Mouse (Mus musculus): ENCODE data around the gene Duox1. TPM values are rescaled to one million over a fixed set of nuclear protein-coding genes. Genes with fewer than 3 reads are reported as not detected.
A peak's percentile ranks its signal among the peaks of the same experiment; 100 is the strongest.

Gene Duox1
- total RNA-seq, 1 experiment, result 0.76 TPM

DNA sequence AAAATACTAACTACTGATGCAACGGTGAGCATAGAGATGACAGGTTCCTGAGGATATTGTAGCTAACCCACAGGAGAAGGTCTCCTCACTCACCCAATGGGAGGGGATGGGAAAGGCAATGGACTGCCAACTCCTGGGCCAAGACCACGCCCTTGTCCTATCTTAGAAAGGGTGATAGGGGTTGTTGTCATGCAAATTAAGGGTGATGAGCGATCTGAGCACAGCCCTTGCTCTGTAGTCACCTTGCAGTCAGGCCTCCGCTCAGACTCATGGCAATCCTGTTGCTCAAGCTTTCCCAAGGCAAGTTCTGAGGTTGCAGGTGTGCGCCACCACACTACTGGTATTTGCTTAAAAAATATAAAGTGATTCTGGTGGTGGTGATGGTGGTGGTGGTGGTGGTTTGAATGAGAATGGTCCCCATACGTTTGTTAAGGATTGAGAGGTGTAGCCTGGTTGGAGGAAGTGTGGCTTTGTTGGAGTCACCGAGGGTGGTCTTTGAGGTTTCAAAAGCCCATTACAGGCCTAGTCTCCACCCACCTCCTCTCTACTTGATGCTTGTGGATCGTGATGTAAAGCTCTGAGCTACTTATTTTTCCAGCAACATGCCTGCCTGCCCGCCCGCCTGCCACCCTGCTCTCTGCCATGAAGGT, 54.8 kb downstream of the Duox1 start:
- Histone ChIP-seq H3K4me3 (ENCODE audit: insufficient read depth in 1 of 2, low read depth in 1 of 2, low read length in 2 of 2, poor library complexity in 1 of 2, severe bottlenecking in 1 of 2) (peak overlapping the region; percentile 89 to 95), H3K9ac (ENCODE audit: insufficient read depth, low read depth, low read length, poor library complexity, severe bottlenecking) (no peak overlapping the region), H3K4me1 (ENCODE audit: control insufficient read depth in 2 of 2, insufficient read depth in 2 of 2, low read length in 2 of 2, poor library complexity in 1 of 2) (peaks cover 13 to 17% of the 10 kb centered on the region in 2 experiments), H3K9me3 (ENCODE audit: control insufficient read depth, insufficient read depth, low read depth, low read length) (no peaks in the 10 kb centered on the region), H3K27ac (ENCODE audit: insufficient read depth, low read depth, low read length, poor library complexity, severe bottlenecking) (peak overlapping the region; percentile 79), H3K36me3 (ENCODE audit: control insufficient read depth, insufficient read depth, low read length, poor library complexity, severe bottlenecking) (no peaks in the 10 kb centered on the region)
- peak; percentile 98 for DNase-seq (ENCODE audit: low read depth, low spot score)
- 0 out of 2 replicates have a peak, but pooled peaks have one; percentile 40 for TF ChIP-seq HCFC1 (IDR thresholded peaks at IDR 0.05; ENCODE audit: borderline replicate concordance, insufficient read depth, low read length)
- TF ChIP-seq MAFK (IDR thresholded peaks at IDR 0.05; ENCODE audit: insufficient read depth, low read depth, low read length), result no peak
- TF ChIP-seq CHD2 (IDR thresholded peaks at IDR 0.05; ENCODE audit: low read depth, low read length), result no peak
- no peak for TF ChIP-seq ZNF384 (IDR thresholded peaks at IDR 0.05; ENCODE audit: low read depth, low read length)
- in situ Hi-C loops (cut with MboI; ENCODE audit: low sequenced_read_pairs in 2 of 2, unreplicated experiment in 2 of 2), result no loop called here

DNA sequence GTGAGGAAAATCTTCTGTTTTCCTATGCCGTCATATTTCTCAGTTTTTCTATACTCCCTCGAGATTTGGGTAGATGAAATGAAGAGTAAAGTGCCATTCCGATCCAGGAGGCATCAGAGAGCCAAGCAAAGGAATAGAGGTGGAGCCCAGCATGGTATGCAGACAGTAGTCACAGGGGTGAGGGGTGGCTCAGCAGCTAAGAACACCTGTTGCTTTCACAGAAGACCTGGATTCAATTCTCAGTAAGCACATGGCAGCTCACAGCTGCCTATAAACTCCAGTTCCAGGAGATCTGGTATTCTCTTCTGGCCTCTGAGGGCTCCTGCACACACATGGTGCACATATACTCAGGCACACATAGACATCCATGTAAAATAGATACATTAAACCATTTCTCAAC, 56.6 kb downstream of the Duox1 start:
- Histone ChIP-seq H3K36me3 (ENCODE audit: control insufficient read depth, insufficient read depth, low read length, poor library complexity, severe bottlenecking) (no peaks in the 10 kb centered on the region), H3K9ac (ENCODE audit: insufficient read depth, low read depth, low read length, poor library complexity, severe bottlenecking) (no peak overlapping the region), H3K4me3 (ENCODE audit: insufficient read depth in 1 of 2, low read depth in 1 of 2, low read length in 2 of 2, poor library complexity in 1 of 2, severe bottlenecking in 1 of 2) (no peak overlapping the region), H3K9me3 (ENCODE audit: control insufficient read depth, insufficient read depth, low read depth, low read length) (no peaks in the 10 kb centered on the region), H3K27ac (ENCODE audit: insufficient read depth, low read depth, low read length, poor library complexity, severe bottlenecking) (no peak overlapping the region), H3K4me1 (ENCODE audit: control insufficient read depth in 2 of 2, insufficient read depth in 2 of 2, low read length in 2 of 2, poor library complexity in 1 of 2) (peaks cover 11 to 13% of the 10 kb centered on the region in 2 experiments)
- TF ChIP-seq MAFK (IDR thresholded peaks at IDR 0.05; ENCODE audit: insufficient read depth, low read depth, low read length), result no peak
- TF ChIP-seq HCFC1 (IDR thresholded peaks at IDR 0.05; ENCODE audit: borderline replicate concordance, insufficient read depth, low read length), result no peak
- no peak for TF ChIP-seq CHD2 (IDR thresholded peaks at IDR 0.05; ENCODE audit: low read depth, low read length)
- no peak for TF ChIP-seq ZC3H11A (IDR thresholded peaks at IDR 0.05; ENCODE audit: borderline replicate concordance, low read depth, low read length)
- TF ChIP-seq ZNF384 (IDR thresholded peaks at IDR 0.05; ENCODE audit: low read depth, low read length), result no peak
- DNase-seq (ENCODE audit: low read depth, low spot score), result no peak
- in situ Hi-C loops (cut with MboI; ENCODE audit: low sequenced_read_pairs in 2 of 2, unreplicated experiment in 2 of 2), result no loop called here

DNA sequence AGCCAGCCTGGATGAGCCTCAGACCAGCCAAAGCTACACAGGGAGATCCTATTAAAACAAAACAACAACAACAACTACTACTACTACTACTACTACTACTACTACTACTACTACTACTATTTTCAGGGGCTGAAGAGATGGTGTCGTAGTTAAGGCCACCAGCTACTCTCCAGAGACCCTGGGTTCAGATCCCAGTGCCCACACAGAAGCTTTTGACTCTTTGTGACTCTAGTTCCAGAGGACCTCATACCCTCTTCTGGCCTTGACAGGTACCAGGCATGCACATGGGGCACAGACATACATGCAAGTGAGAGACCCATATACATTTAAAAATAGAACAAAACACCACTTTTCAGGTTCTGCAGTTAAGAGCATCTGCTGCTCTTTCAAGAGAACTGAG, 57.1 kb downstream of the Duox1 start:
- H3K4me1 ChIP-seq (ENCODE audit: control insufficient read depth in 2 of 2, insufficient read depth in 2 of 2, low read length in 2 of 2, poor library complexity in 1 of 2), result peaks cover 9 to 13% of the 10 kb centered on the region in 2 experiments; a peak in 3 of 4 replicates
- DNase-seq (ENCODE audit: low read depth, low spot score), result no peak
- H3K4me3 ChIP-seq (ENCODE audit: insufficient read depth in 1 of 2, low read depth in 1 of 2, low read length in 2 of 2, poor library complexity in 1 of 2, severe bottlenecking in 1 of 2), result no peak overlapping the region
- TF ChIP-seq ZNF384 (IDR thresholded peaks at IDR 0.05; ENCODE audit: low read depth, low read length), result no peak
- TF ChIP-seq MAFK (IDR thresholded peaks at IDR 0.05; ENCODE audit: insufficient read depth, low read depth, low read length), result no peak
- no peak for TF ChIP-seq CHD2 (IDR thresholded peaks at IDR 0.05; ENCODE audit: low read depth, low read length)
- TF ChIP-seq ZC3H11A (IDR thresholded peaks at IDR 0.05; ENCODE audit: borderline replicate concordance, low read depth, low read length), result no peak
- in situ Hi-C loops (cut with MboI; ENCODE audit: low sequenced_read_pairs in 2 of 2, unreplicated experiment in 2 of 2), result no loop called here
- no peaks in the 10 kb centered on the region for H3K9me3 ChIP-seq (ENCODE audit: control insufficient read depth, insufficient read depth, low read depth, low read length)
- no peak overlapping the region for H3K9ac ChIP-seq (ENCODE audit: insufficient read depth, low read depth, low read length, poor library complexity, severe bottlenecking)
- H3K36me3 ChIP-seq (ENCODE audit: control insufficient read depth, insufficient read depth, low read length, poor library complexity, severe bottlenecking), result no peaks in the 10 kb centered on the region
- no peak overlapping the region for H3K27ac ChIP-seq (ENCODE audit: insufficient read depth, low read depth, low read length, poor library complexity, severe bottlenecking)

DNA sequence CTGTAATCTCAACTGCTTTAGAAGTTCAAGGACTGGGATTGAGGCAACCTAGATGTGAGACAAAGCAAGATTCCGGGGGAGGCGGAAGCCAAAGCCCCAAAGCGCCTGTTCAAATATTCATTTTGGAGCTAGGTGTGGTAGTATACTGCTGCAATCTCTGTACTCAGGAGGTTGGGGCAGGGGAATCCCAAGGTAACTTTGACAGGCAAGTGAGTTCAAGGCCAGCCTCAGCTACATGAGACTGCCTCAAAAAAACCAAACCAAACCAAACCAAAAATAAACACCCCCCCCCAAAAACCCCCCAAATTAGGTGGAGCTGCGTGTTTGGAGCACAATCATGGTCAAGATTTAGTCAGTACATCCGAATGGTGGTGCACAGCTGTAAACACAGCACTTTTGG, 58.5 kb downstream of the Duox1 start:
- Histone ChIP-seq H3K9me3 (ENCODE audit: control insufficient read depth, insufficient read depth, low read depth, low read length) (no peaks in the 10 kb centered on the region), H3K4me3 (ENCODE audit: insufficient read depth in 1 of 2, low read depth in 1 of 2, low read length in 2 of 2, poor library complexity in 1 of 2, severe bottlenecking in 1 of 2) (no peak overlapping the region), H3K4me1 (ENCODE audit: control insufficient read depth in 2 of 2, insufficient read depth in 2 of 2, low read length in 2 of 2, poor library complexity in 1 of 2) (peaks cover 9 to 13% of the 10 kb centered on the region in 2 experiments; a peak in 3 of 4 replicates), H3K9ac (ENCODE audit: insufficient read depth, low read depth, low read length, poor library complexity, severe bottlenecking) (no peak overlapping the region), H3K27ac (ENCODE audit: insufficient read depth, low read depth, low read length, poor library complexity, severe bottlenecking) (no peak overlapping the region), H3K36me3 (ENCODE audit: control insufficient read depth, insufficient read depth, low read length, poor library complexity, severe bottlenecking) (no peaks in the 10 kb centered on the region)
- TF ChIP-seq MAFK (IDR thresholded peaks at IDR 0.05; ENCODE audit: insufficient read depth, low read depth, low read length) (no peak), CHD2 (IDR thresholded peaks at IDR 0.05; ENCODE audit: low read depth, low read length) (no peak), ZNF384 (IDR thresholded peaks at IDR 0.05; ENCODE audit: low read depth, low read length) (no peak), ZC3H11A (IDR thresholded peaks at IDR 0.05; ENCODE audit: borderline replicate concordance, low read depth, low read length) (no peak), HCFC1 (IDR thresholded peaks at IDR 0.05; ENCODE audit: borderline replicate concordance, insufficient read depth, low read length) (no peak)
- no peak for DNase-seq (ENCODE audit: low read depth, low spot score)
- in situ Hi-C loops (cut with MboI; ENCODE audit: low sequenced_read_pairs in 2 of 2, unreplicated experiment in 2 of 2), result no loop called here
